Mouse (Mus musculus) kidney, adult 2 months (tissue): ENCODE measurements around the gene Dcaf10.

ENCODE experiments used
- CTCF ChIP-seq: fragments of 200-500 bp; conservative IDR thresholded peaks from 2 replicates; pipeline ENCODE4 v1.5.1; 2011; ENCODE audit warnings: low read depth, mild to moderate bottlenecking, control low read depth, low read length, moderate library complexity, mixed read lengths; ENCODE audit not compliant: insufficient read depth, insufficient read length
- POLR2A ChIP-seq: fragments of 200-500 bp; IDR thresholded peaks from one replicate; pipeline ENCODE4 v1.6.1; 2011; ENCODE audit warnings: low read depth, low read length, control low read depth

GRCm38 (mm10) chr4:45402878-45403498, 61.1 kb downstream of the Dcaf10 start:
- TF ChIP-seq CTCF (no peak), POLR2A (no peak)
